Comparison of ENCODE assay signal across 18 mouse cellular contexts in the genomic region with DNA sequence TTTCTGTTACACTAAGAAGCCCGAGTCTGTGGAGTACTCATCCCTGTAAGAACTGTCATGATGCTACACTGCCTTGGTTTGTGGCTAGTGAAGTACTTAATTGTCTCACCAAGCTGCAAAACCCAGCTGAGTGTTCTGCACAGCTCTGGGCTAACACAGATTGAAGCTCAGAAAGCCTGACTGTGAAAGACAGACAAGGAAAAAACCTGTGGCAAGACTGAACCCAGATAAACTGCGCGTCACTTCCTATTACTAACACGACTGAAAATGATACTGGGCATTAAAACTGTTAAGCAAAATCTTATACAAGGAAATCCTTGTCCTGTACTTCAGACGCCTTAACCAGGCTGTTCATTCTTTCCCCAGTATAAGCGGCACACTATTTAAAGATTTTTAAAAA. TPM values are rescaled to one million over a fixed set of nuclear protein-coding genes. Genes with fewer than 3 reads are reported as not detected.
"Had no signal": no experiment of that assay in that cellular context is flagged by ENCODE, and none has a peak within 500 bp of the region (broad histone marks: within the 10 kb centered on the region; RNA-seq: fewer than 3 reads in every experiment).

No protein-coding gene starts in this region.

- DNase-seq: kidney, adult 11 months; kidney, postnatal 10 days; kidney, postnatal 4 days; lung, adult 2 months; lung, postnatal 36 days; spleen, adult 18-20 months; thymus, adult 2 months; thymus, postnatal 36 days had no signal

- H3K9ac ChIP-seq: liver, embryonic 15.5 days; midbrain, embryonic 12.5 days; neural tube, embryonic 12.5 days had no signal

- H3K9me3 ChIP-seq: limb, embryonic 10.5 days; liver, embryonic 15.5 days; midbrain, embryonic 12.5 days; neural tube, embryonic 12.5 days had no signal

- H3K36me3 ChIP-seq: liver, embryonic 15.5 days had no signal

- ATAC-seq: lung, postnatal 0 days; midbrain, embryonic 16.5 days had no signal

- H3K27ac ChIP-seq: layer of hippocampus, adult 2 months; limb, embryonic 10.5 days; liver, embryonic 15.5 days; midbrain, embryonic 12.5 days; neural tube, embryonic 12.5 days had no signal

- H3K4me1 ChIP-seq: limb, embryonic 10.5 days; liver, embryonic 15.5 days; midbrain, embryonic 12.5 days; neural tube, embryonic 12.5 days had no signal

- H3K27me3 ChIP-seq: liver, embryonic 15.5 days; midbrain, embryonic 12.5 days; neural tube, embryonic 12.5 days had no signal

- H3K4me3 ChIP-seq: layer of hippocampus, adult 2 months; limb, embryonic 10.5 days; liver, embryonic 15.5 days; midbrain, embryonic 12.5 days; neural tube, embryonic 12.5 days had no signal

- H3K4me2 ChIP-seq: liver, embryonic 11.5 days; liver, embryonic 15.5 days; midbrain, embryonic 12.5 days; neural tube, embryonic 12.5 days had no signal

RNA-seq across cellular contexts. Expression of gene Foxj1, which starts 44.3 kb away (rescaled TPM):
- total RNA-seq: megakaryocyte, adult 5-6 weeks; neutrophil, adult 5-6 weeks had no signal
